In the genomic region with DNA sequence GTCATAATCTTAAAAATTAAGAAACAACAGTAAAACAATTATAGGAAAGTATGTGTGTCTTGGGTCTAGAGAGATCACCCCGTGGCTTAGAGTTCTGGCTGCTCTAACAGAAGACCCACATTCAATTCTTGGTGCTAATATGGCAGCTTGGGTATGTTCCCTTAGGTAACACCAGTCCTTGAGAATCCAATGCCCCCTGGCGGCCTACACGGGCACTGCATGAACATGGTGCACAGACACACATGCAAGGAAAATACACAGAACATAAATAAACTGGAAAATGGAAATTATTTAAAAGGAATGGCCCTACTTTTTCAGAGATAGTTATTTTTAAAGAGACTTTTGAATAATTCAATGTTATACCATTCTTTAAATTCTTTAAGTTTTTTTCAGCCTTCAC, we compare ENCODE assay signal across 9 mouse cellular contexts. TPM values are rescaled to one million over a fixed set of nuclear protein-coding genes. Genes with fewer than 3 reads are reported as not detected.
DNase-seq lines count a peak whose midpoint lies in the region; ATAC-seq and TF ChIP-seq lines count a peak whose summit lies in the region.
"Had no signal": no experiment of that assay in that cellular context is flagged by ENCODE, and none has a peak within 500 bp of the region (broad histone marks: within the 10 kb centered on the region; RNA-seq: fewer than 3 reads in every experiment).

No protein-coding gene starts in this region.

- H3K27me3 ChIP-seq in CH12.LX (replicated peaks) = no peaks in the 10 kb centered on the region
- no peaks in the 10 kb centered on the region for H3K27me3 ChIP-seq in liver, embryonic 13.5 days

- no peak for TF ChIP-seq RAD21 in CH12.LX (IDR thresholded peaks at IDR 0.05; ENCODE audit: low read depth, low read length)

- no peak overlapping the region for H3K4me3 ChIP-seq in CH12.LX (replicated peaks in 1 of 3; ENCODE audit: low read depth in 2 of 3, low read length in 2 of 3, poor library complexity in 1 of 3)
- no peak overlapping the region for H3K4me3 ChIP-seq in liver, embryonic 13.5 days (replicated peaks)

- no peak overlapping the region for H3K9ac ChIP-seq in CH12.LX (ENCODE audit: insufficient read depth, low read depth)
- H3K9ac ChIP-seq in liver, embryonic 13.5 days = no peak overlapping the region

- no peak for TF ChIP-seq CTCF in CH12.LX (conservative IDR thresholded peaks at IDR 0.05 in 1 of 2, IDR thresholded peaks at IDR 0.05 in 1 of 2; ENCODE audit: low read depth in 2 of 2, low read length in 2 of 2)

- dilution Hi-C loops in CH12.LX (cut with MboI; ENCODE audit: extremely low pct_ligation_motif_present, extremely low pct_unique_long_range_greater_than_20kb, low sequenced_read_pairs) = no loop called here

- no peak for TF ChIP-seq EP300 in CH12.LX (IDR thresholded peaks at IDR 0.05; ENCODE audit: low read length)

- H3K4me1 ChIP-seq in CH12.LX (ENCODE audit: control insufficient read depth in 1 of 2, insufficient read depth in 2 of 2) = no peaks in the 10 kb centered on the region
- no peaks in the 10 kb centered on the region for H3K4me1 ChIP-seq in liver, embryonic 13.5 days (replicated peaks)

- peak; percentile 8 to 51 for DNase-seq in kidney, postnatal 4 days
- DNase-seq in kidney, adult 11 months = no peak
- peak; percentile 1 for DNase-seq in CH12.LX (ENCODE audit: extremely low read depth)
- DNase-seq in MEL-GATA-1-ER (ENCODE audit: extremely low read depth, low read depth) = peak; percentile 18
- DNase-seq in liver, embryonic 13.5 days = peak; percentile 1
- DNase-seq in urinary bladder, postnatal 25 days (ENCODE audit: low spot score) = no peak
- DNase-seq in cerebellum, adult 11-12 months = no peak
- DNase-seq in adrenal gland, adult 8-10 months = no peak
- DNase-seq: right cerebral cortex, postnatal 25 days had no signal

- no peak for TF ChIP-seq POLR2A in CH12.LX (IDR thresholded peaks at IDR 0.05; ENCODE audit: low read depth, low read length)

- no peak overlapping the region for H3K27ac ChIP-seq in CH12.LX (ENCODE audit: insufficient read depth, low read depth)
- H3K27ac ChIP-seq in liver, embryonic 13.5 days = no peak overlapping the region

- no peaks in the 10 kb centered on the region for H3K36me3 ChIP-seq in CH12.LX (replicated peaks in 1 of 2; ENCODE audit: control insufficient read depth in 1 of 2, insufficient read depth in 1 of 2, low read length in 1 of 2)
- H3K36me3 ChIP-seq in liver, embryonic 13.5 days = no peaks in the 10 kb centered on the region

- no peaks in the 10 kb centered on the region for H3K9me3 ChIP-seq in CH12.LX (replicated peaks; ENCODE audit: low read length)
- no peaks in the 10 kb centered on the region for H3K9me3 ChIP-seq in liver, embryonic 13.5 days (replicated peaks)

- in situ Hi-C loops in CH12.LX (cut with MboI; ENCODE audit: low pct_ligation_motif_present, low pct_unique_long_range_greater_than_20kb, low sequenced_read_pairs) = no loop called here

- H3K79me2 ChIP-seq in CH12.LX (replicated peaks; ENCODE audit: control insufficient read depth, extremely low read depth, insufficient read depth, poor library complexity, severe bottlenecking) = no peaks in the 10 kb centered on the region

- no peak for ATAC-seq in liver, embryonic 13.5 days (ENCODE audit: low read depth)

- no peak overlapping the region for H3K4me2 ChIP-seq in CH12.LX (ENCODE audit: insufficient read depth, low read depth, poor library complexity, severe bottlenecking)
- no peak overlapping the region for H3K4me2 ChIP-seq in liver, embryonic 13.5 days

- 33% methylated on average over 3 of the region's 3 CpGs for WGBS in liver, embryonic 13.5 days (ENCODE audit: insufficient replicate concordance)

TF ChIP-seq in CH12.LX, 34 proteins besides CTCF, POLR2A, EP300 and RAD21:
- no peak for TF ChIP-seq CHD1 (IDR thresholded peaks at IDR 0.05; ENCODE audit: low read depth, low read length)
- no peak for TF ChIP-seq POLR2AphosphoS2 (IDR thresholded peaks at IDR 0.05; ENCODE audit: low read depth, low read length)
- no peak for TF ChIP-seq MXI1 (IDR thresholded peaks at IDR 0.05; ENCODE audit: low read depth, low read length)
- no peak for TF ChIP-seq MEF2A (IDR thresholded peaks at IDR 0.05; ENCODE audit: borderline replicate concordance, low read depth, low read length)
- no peak for TF ChIP-seq JUND (conservative IDR thresholded peaks at IDR 0.05; ENCODE audit: low read depth, low read length)
- TF ChIP-seq JUN (IDR thresholded peaks at IDR 0.05; ENCODE audit: insufficient read depth, low read depth, low read length) = no peak
- TF ChIP-seq MAX (IDR thresholded peaks at IDR 0.05; ENCODE audit: low read length) = no peak
- TF ChIP-seq MAZ (IDR thresholded peaks at IDR 0.05; ENCODE audit: low read depth, low read length) = no peak
- no peak for TF ChIP-seq KAT2A (IDR thresholded peaks at IDR 0.05; ENCODE audit: insufficient replicate concordance, low read length)
- no peak for TF ChIP-seq TBP (conservative IDR thresholded peaks at IDR 0.05; ENCODE audit: low read depth, low read length)
- TF ChIP-seq ZMIZ1 (IDR thresholded peaks at IDR 0.05; ENCODE audit: low read depth, low read length) = no peak
- TF ChIP-seq GABPA (IDR thresholded peaks at IDR 0.05; ENCODE audit: insufficient replicate concordance, low read depth, low read length) = no peak
- TF ChIP-seq IRF4 (IDR thresholded peaks at IDR 0.05; ENCODE audit: low read depth, low read length) = no peak
- no peak for TF ChIP-seq NELFE (IDR thresholded peaks at IDR 0.05; ENCODE audit: low read depth, low read length)
- TF ChIP-seq USF2 (conservative IDR thresholded peaks at IDR 0.05; ENCODE audit: low read depth, low read length) = no peak
- no peak for TF ChIP-seq SMC3 (IDR thresholded peaks at IDR 0.05; ENCODE audit: low read depth, low read length)
- no peak for TF ChIP-seq ELF1 (IDR thresholded peaks at IDR 0.05; ENCODE audit: low read depth, low read length)

RNA-seq across cellular contexts. Expression of gene Kctd12b, which starts 55.6 kb away (rescaled TPM):
- not detected in 2 replicates for total RNA-seq in CH12.LX (2012; rRNA removed)
- total RNA-seq in CH12.LX (2014; rRNA removed) = not detected in 2 replicates
- polyA plus RNA-seq in CH12.LX (2012; ENCODE audit: insufficient read length, low read depth) = not detected in 2 replicates
- 0.77 and 0.80 TPM in 2 replicates for polyA plus RNA-seq in liver, embryonic 13.5 days (2015; fragmentation: Nextera tagmentation; extraction: Ambion mirVana)
- 10 to 100 TPM in 2 of 4 experiments, 1 to 10 TPM in 2; 5.8 to 11.4 (median 9.0) TPM for total RNA-seq in adrenal gland, adult 8-10 months (2022)

Comparison
In these comparisons a context has a peak if more than half of its experiments do, and no peak if none do; other contexts are left out.
1. DNase-seq: peak in kidney, postnatal 4 days (2 of 2), CH12.LX (single experiment), MEL-GATA-1-ER (single experiment) and liver, embryonic 13.5 days (single experiment); none in kidney, adult 11 months (single experiment), urinary bladder, postnatal 25 days (single experiment), cerebellum, adult 11-12 months (single experiment) and adrenal gland, adult 8-10 months (single experiment).
2. RNA of gene Kctd12b, which starts 55.6 kb away (total RNA-seq): 5.8 to 11.4 TPM in adrenal gland, adult 8-10 months; not detected in CH12.LX; every median in the first group is over 4 times any median in the second.